Mouse (Mus musculus): ENCODE results near the gene C1ra.

GRCm38 (mm10) chr6:124508292-124508691 is 3.9 kb upstream of the C1ra start:
- no peak for TF ChIP-seq CTCF (IDR thresholded peaks at IDR 0.05; ENCODE audit: control insufficient read depth, insufficient read depth, insufficient read length)
- no peak for TF ChIP-seq MYOD1 (IDR thresholded peaks at IDR 0.05; ENCODE audit: control insufficient read depth, insufficient read length, low read depth)
- TF ChIP-seq FOSL1 (IDR thresholded peaks at IDR 0.05; ENCODE audit: insufficient read depth, low read length, poor library complexity, severe bottlenecking), result no peak
- TF ChIP-seq MAX (IDR thresholded peaks at IDR 0.05), result no peak
- no peak for TF ChIP-seq MYOG (IDR thresholded peaks at IDR 0.05; ENCODE audit: control insufficient read depth, extremely low read depth, insufficient read length)
- TF ChIP-seq CEBPB (IDR thresholded peaks at IDR 0.05; ENCODE audit: low read depth), result no peak
